Mouse (Mus musculus): Measurements from ENCODE around the gene Il3ra.

The Il3ra gene

GRCm38 (mm10) chr14:14354511-14355359, 8.7 kb downstream of the Il3ra start:
- no peak for DNase-seq (ENCODE audit: low read depth, low spot score)

- no peak for DNase-seq (ENCODE audit: low read depth, low spot score)
These were observed 9.2 kb downstream of the Il3ra start for GRCm38 (mm10) chr14:14355360-14355646.

GRCm38 (mm10) chr14:14395535-14395934, 49.5 kb downstream of the Il3ra start:
- no peak for DNase-seq (ENCODE audit: low read depth, low spot score)

GRCm38 (mm10) chr14:14400998-14401397, 54.9 kb downstream of the Il3ra start, which contains the start of gene Olfr721-ps1:
Gene Olfr721-ps1, plus strand, starts transcription at chr14:14401298.
- DNase-seq (ENCODE audit: low read depth, low spot score), result no peak

Data from forelimb bud, embryonic 11.5 days (tissue).